Mouse (Mus musculus) intestine, postnatal 0 days (tissue): ENCODE results near the gene Rpl11. TPM values are rescaled to one million over a fixed set of nuclear protein-coding genes. Genes with fewer than 3 reads are reported as not detected.
A peak's percentile ranks its signal among the peaks of the same experiment; 100 is the strongest.

Experiments used
- ATAC-seq: fragments of 200-750 bp; cut with Nextera tagmentation; 2 replicates; pipeline ENCODE4 v1.8.0; 2017; ENCODE audit warnings: mild to moderate bottlenecking, moderate TSS enrichment, moderate library complexity
- H3K27ac ChIP-seq: fragments of 300-500 bp; sonication (generic); 2 replicates; pipeline ENCODE4 v1.5.1; 2014; ENCODE audit warnings: mild to moderate bottlenecking, low read depth, low read length, moderate library complexity
- H3K27me3 ChIP-seq: fragments of 300-500 bp; sonication (generic); replicated peaks from 2 replicates; pipeline ENCODE4 v1.6.1; 2014; ENCODE audit warnings: low read length, mixed read lengths; ENCODE audit not compliant: control insufficient read depth, insufficient read depth
- H3K36me3 ChIP-seq: fragments of 300-500 bp; sonication (generic); 2 replicates; pipeline ENCODE4 v1.6.1; 2014; ENCODE audit warnings: mild to moderate bottlenecking, moderate library complexity; ENCODE audit not compliant: control insufficient read depth, insufficient read depth
- H3K4me1 ChIP-seq: fragments of 300-500 bp; sonication (generic); replicated peaks from 2 replicates; pipeline ENCODE4 v1.6.1; 2014; ENCODE audit warnings: antibody characterized with exemption, low read length, mixed read lengths; ENCODE audit not compliant: control insufficient read depth, insufficient read depth
- H3K4me2 ChIP-seq: fragments of 300-500 bp; sonication (generic); replicated peaks from 2 replicates; pipeline ENCODE4 v1.6.1; 2014; ENCODE audit warnings: low read depth, mild to moderate bottlenecking, moderate library complexity
- H3K4me3 ChIP-seq: fragments of 300-500 bp; sonication (generic); 2 replicates; pipeline ENCODE4 v1.5.1; 2014; ENCODE audit warnings: low read depth, low read length
- H3K9ac ChIP-seq: fragments of 300-500 bp; sonication (generic); 2 replicates; pipeline ENCODE4 v1.6.1; 2014; ENCODE audit warnings: mild to moderate bottlenecking, low read depth, low read length
- H3K9me3 ChIP-seq: fragments of 300-500 bp; sonication (generic); 2 replicates; pipeline ENCODE4 v1.6.1; 2016; ENCODE audit warnings: mixed run types; ENCODE audit not compliant: control insufficient read depth
- CTCF ChIP-seq: sonication (generic); IDR thresholded peaks from 2 replicates; pipeline ENCODE4 v1.5.1; 2016; ENCODE audit warnings: low read depth, mild to moderate bottlenecking, control low read depth, antibody characterized with exemption, moderate library complexity
- WGBS: fragments of 180-500 bp; shearing (Covaris S2); extraction: QIAGEN DNeasy Blood & Tissue Kit; methylation state at CpG from one replicate; pipeline ENCODE4 v1.1.7; 2014; 5-methylcytosine and 5-hydroxymethylcytosine counted together
- polyA plus RNA-seq: library from polyadenylated mRNA; unstranded; fragments of >200 nt; fragmentation: Nextera tagmentation; extraction: Ambion mirVana; gene quantifications from 2 replicates; pipeline ENCODE4 v1.2.1, GENCODE M21; 2015

The Rpl11 gene
- polyA plus RNA-seq, 1 experiment from 2014 or later = 276 TPM

DNA sequence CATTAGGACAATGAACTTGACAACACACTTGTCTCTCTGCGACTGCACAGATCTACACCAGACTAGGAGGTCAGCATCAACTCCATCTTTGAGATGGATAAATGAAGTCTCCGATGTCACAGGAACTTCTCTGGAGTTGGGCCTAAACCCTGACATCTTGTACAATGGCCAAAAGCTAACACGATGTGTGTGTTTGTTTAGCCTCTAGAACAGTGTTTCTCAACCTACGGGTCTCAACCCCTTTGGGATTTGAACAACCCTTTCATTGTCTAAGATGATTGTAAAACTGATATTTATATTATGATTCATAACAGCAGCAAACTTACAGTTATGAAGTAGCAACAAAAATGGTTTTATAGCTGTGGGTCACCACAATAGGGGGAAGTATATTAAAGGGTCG lies 4.7 kb upstream of the Rpl11 start:
- Histone ChIP-seq H3K9me3 (no peaks in the 10 kb centered on the region), H3K4me3 (no peak overlapping the region), H3K36me3 (no peaks in the 10 kb centered on the region), H3K4me2 (no peak overlapping the region), H3K9ac (no peak overlapping the region), H3K27ac (no peak overlapping the region), H3K4me1 (no peaks in the 10 kb centered on the region), H3K27me3 (no peaks in the 10 kb centered on the region)
- WGBS = 72% methylated on average over 5 of the region's 5 CpGs
- no peak for ATAC-seq
- TF ChIP-seq CTCF = no peak

DNA sequence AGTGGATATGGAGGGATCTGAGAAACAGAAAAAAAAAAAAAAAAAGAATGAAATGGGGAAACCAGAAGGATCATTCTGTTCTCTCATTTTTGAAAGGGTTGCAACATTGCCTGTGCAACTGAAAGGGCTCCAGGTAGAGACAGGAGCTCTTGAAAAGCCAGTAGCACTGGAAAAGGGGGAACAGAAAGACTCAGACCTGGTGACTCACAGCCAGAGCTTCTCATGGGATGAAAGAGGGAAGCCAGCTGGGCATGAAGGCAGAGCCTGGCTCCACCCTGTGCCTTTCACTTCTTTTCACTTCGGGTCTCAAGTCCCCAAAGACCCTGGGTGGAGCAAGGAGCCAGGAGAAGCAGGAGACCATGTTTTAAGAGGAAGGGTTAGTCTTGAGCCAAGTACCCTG lies 2.8 kb upstream of the Rpl11 start:
- Histone ChIP-seq H3K27me3 (no peaks in the 10 kb centered on the region), H3K4me2 (no peak overlapping the region), H3K9ac (no peak overlapping the region), H3K27ac (no peak overlapping the region), H3K36me3 (peaks cover 7% of the 10 kb centered on the region; the same call in 1 of the 2 replicates), H3K4me1 (peaks cover 4% of the 10 kb centered on the region), H3K9me3 (no peaks in the 10 kb centered on the region), H3K4me3 (no peak overlapping the region)
- 48% methylated on average over 1 of the region's 1 CpGs for WGBS
- no peak for ATAC-seq
- no peak for TF ChIP-seq CTCF

DNA sequence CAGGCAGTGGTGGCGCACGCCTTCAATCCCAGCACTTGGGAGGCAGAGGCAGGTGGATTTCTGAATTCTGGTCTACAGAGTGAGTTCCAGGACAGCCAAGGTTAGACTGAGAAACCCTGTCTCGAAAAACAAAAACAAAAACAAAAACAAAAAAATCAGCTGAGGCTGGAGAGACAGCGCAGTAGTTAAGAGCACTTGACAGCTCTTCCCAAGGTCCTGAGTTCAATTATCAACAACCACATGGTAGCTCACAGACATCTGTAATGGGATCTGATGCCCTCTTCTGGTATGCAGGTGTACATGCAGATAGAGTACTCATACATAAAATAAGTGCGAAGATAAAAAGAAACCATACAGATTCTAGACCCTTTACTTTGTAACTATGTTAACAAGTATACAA lies 615 bp upstream of the Rpl11 start:
- 74% methylated on average over 5 of the region's 5 CpGs for WGBS
- H3K9ac ChIP-seq = no peak overlapping the region
- H3K36me3 ChIP-seq = peaks cover 29% of the 10 kb centered on the region
- peaks cover 4% of the 10 kb centered on the region for H3K4me1 ChIP-seq
- no peaks in the 10 kb centered on the region for H3K27me3 ChIP-seq
- H3K4me3 ChIP-seq = no peak overlapping the region
- peak; percentile 51 for TF ChIP-seq CTCF
- H3K9me3 ChIP-seq = no peaks in the 10 kb centered on the region
- 0 out of 2 replicates have a peak overlapping the region, but pooled peaks have one; percentile 22 for H3K4me2 ChIP-seq
- ATAC-seq = no peak
- H3K27ac ChIP-seq = no peak overlapping the region

DNA sequence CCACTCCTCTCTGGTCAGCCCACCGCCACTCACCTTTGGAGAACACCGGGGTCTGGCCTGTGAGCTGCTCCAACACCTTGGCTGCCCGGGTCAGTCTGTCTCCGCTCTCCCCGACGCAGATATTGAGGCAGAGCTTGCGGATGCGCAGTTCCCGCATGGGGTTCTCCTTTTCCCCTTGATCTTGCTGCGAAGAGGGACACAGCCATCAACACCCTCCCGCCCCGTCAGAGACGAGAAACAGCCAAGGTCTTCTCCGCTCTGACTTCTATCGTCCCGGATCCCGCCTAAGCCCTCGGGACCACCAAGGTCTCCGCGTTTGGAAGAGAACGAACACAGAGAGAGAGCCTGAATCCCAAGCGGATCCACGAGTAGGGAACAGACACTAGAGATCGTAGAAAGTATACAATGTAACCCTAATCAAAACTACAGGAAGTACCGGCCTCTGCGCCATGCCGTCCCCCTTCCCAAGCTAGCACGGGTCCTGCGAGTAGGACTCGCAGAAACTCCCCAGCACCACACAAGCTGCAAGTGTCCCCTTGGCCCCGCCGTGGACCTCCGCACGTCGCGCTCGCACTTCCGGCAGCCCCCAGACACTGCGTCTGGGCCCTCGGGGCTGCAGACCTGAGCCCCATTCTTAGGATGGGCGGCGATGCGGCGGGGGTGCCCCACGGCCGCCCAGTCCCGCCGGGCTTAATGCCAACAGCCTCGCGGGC lies 538 bp downstream of the Rpl11 start:
- TF ChIP-seq CTCF = no peak

DNA sequence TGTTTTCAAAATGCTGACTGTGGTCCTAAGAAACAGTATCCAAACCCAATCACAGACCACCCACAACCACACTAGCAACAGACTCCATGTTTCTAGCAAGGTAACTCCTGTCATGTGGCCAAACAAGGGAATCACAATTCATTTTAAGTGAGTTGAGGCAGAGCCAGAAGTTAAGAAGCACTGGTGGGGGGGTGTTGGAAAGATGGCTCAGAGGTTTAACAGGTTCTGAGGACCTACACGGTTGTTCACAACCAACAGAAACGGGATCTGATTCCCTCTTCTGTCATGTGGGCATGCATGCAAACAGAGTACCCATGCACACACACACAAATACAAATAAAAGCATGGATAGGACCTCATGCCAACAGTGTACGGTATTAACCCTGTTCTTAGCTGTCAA lies 1.2 kb downstream of the Rpl11 start:
- H3K4me3 ChIP-seq = peak overlapping the region; percentile 92
- TF ChIP-seq CTCF = no peak
- 0% methylated on average over 3 of the region's 3 CpGs for WGBS
- no peak for ATAC-seq
- no peak overlapping the region for H3K27ac ChIP-seq
- no peaks in the 10 kb centered on the region for H3K9me3 ChIP-seq
- peak overlapping the region; percentile 79 for H3K4me2 ChIP-seq
- peaks cover 35% of the 10 kb centered on the region for H3K36me3 ChIP-seq
- H3K27me3 ChIP-seq = no peaks in the 10 kb centered on the region
- H3K9ac ChIP-seq = peak overlapping the region; percentile 97
- H3K4me1 ChIP-seq = peaks cover 4% of the 10 kb centered on the region

More for the DNA sequence above, 538 bp downstream of the Rpl11 start:
- Histone ChIP-seq H3K4me3 (peak overlapping the region; percentile 92), H3K27ac (peak overlapping the region; percentile 89), H3K36me3 (peaks cover 34% of the 10 kb centered on the region), H3K27me3 (no peaks in the 10 kb centered on the region), H3K9me3 (no peaks in the 10 kb centered on the region), H3K4me1 (peaks cover 4% of the 10 kb centered on the region), H3K9ac (peak overlapping the region; percentile 97), H3K4me2 (peak overlapping the region; percentile 79)
- WGBS = under 1% methylated on average over 50 of the region's 50 CpGs
- ATAC-seq = peak; percentile 67

DNA sequence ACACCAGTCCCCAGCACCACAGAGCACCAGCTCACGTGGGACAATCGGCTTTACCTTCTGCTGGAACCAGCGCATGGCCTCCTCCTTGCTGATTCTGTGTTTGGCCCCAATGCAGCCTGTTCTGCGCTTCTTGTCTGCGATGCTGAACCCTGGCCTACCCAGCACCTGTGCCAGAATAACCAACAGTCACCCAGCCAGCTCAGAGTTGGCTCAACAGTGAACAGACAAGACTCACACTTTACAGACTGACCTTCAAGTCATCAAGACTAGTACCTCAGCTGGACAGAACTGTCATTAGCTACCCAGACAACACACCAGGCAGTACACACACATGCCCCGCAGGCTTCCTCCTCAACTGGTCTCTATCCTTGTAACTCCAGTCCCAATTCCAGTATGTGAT lies 3.0 kb downstream of the Rpl11 start:
- WGBS = 91% methylated on average over 6 of the region's 6 CpGs
- H3K4me3 ChIP-seq = no peak overlapping the region
- H3K4me1 ChIP-seq = peaks cover 4% of the 10 kb centered on the region
- H3K36me3 ChIP-seq = peaks cover 48% of the 10 kb centered on the region
- H3K4me2 ChIP-seq = no peak overlapping the region
- TF ChIP-seq CTCF = no peak
- no peaks in the 10 kb centered on the region for H3K27me3 ChIP-seq
- H3K9me3 ChIP-seq = no peaks in the 10 kb centered on the region
- peak overlapping the region; percentile 22; the same call in 1 of the 2 replicates for H3K9ac ChIP-seq
- no peak overlapping the region for H3K27ac ChIP-seq
- no peak for ATAC-seq
